Mouse (Mus musculus) liver, embryonic 14.5 days (tissue): Measurements from ENCODE around the gene Galntl5.

Experiments used
- CTCF ChIP-seq: IDR thresholded peaks from 2 replicates; pipeline ENCODE4 v1.5.1; 2016; ENCODE audit warnings: antibody characterized with exemption, low read depth, control low read depth
- EP300 ChIP-seq: IDR thresholded peaks from 2 replicates; pipeline ENCODE4 v1.6.1; 2016; ENCODE audit warnings: antibody characterized with exemption, low read depth

DNA sequence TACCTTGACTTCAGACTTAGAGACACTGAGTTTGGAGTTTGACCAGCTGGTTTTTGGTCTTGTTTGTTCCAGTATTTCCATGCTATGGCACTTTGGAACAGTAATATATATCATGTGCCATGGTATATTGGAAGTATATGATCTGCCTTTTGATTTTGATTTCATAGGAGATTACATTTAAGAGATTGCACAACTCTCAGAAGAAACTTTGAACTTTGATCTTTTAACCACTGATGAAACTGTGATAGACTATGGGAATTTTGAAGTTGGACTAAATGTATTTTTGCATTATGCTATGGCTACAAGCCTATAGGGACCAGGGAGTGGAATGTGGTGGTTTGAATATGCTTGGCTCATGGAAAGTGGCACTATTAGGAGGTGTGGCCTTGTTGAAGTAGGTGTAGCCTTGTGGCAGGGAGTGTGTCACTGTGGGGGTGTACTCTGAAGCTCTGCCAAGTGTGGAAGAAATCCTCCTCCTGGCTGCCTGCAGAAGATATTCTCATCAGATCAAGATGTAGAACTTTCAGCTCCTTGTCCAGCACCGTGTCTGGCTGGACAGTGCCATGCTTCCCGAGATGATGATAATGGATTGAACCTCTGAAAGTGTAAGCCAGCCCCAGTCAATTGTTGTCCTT, 31.8 kb upstream of the Galntl5 start:
- TF ChIP-seq CTCF (no peak), EP300 (no peak)
